Mouse (Mus musculus) heart, embryonic 10.5 days (tissue): ENCODE data around the gene Nutm1. TPM values are rescaled to one million over a fixed set of nuclear protein-coding genes. Genes with fewer than 3 reads are reported as not detected.

Experiments
- DNase-seq: peaks from one replicate; pipeline ENCODE4 v3.0.0-alpha.2; 2017; ENCODE audit warnings: low spot score
- H3K27ac ChIP-seq: fragments of 300-500 bp; sonication (generic); 2 replicates; pipeline ENCODE4 v1.5.1; 2016; ENCODE audit warnings: mild to moderate bottlenecking
- H3K27me3 ChIP-seq: fragments of 300-500 bp; sonication (generic); 2 replicates; pipeline ENCODE4 v1.6.1; 2016; ENCODE audit warnings: mild to moderate bottlenecking; ENCODE audit not compliant: poor library complexity, insufficient read depth, severe bottlenecking
- H3K36me3 ChIP-seq: fragments of 300-500 bp; sonication (generic); 2 replicates; pipeline ENCODE4 v1.6.1; 2016; ENCODE audit warnings: mild to moderate bottlenecking, moderate library complexity
- H3K4me1 ChIP-seq: fragments of 300-500 bp; sonication (generic); 2 replicates; pipeline ENCODE4 v1.6.1; 2016; ENCODE audit warnings: mild to moderate bottlenecking
- H3K4me3 ChIP-seq: fragments of 300-500 bp; sonication (generic); 2 replicates; pipeline ENCODE4 v1.5.1; 2016; ENCODE audit warnings: mild to moderate bottlenecking, moderate library complexity
- H3K9me3 ChIP-seq: fragments of 300-500 bp; sonication (generic); 2 replicates; pipeline ENCODE4 v1.6.1; 2016; ENCODE audit warnings: mild to moderate bottlenecking, moderate library complexity
- WGBS: fragments of 180-500 bp; shearing (Covaris S2); methylation state at CpG from one replicate; pipeline ENCODE4 v1.1.7; 2016; 5-methylcytosine and 5-hydroxymethylcytosine counted together
- polyA plus RNA-seq: library from polyadenylated mRNA; unstranded; fragments of >200 nt; fragmentation: Nextera tagmentation; extraction: Ambion mirVana; gene quantifications from 2 replicates; pipeline ENCODE4 v1.2.1, GENCODE M21; 2016

Gene Nutm1
- polyA plus RNA-seq, 1 experiment from 2014 or later = 0.04 TPM

- Histone ChIP-seq H3K27ac (no peak overlapping the region), H3K4me3 (no peak overlapping the region), H3K36me3 (no peaks in the 10 kb centered on the region), H3K4me1 (no peaks in the 10 kb centered on the region), H3K27me3 (no peaks in the 10 kb centered on the region), H3K9me3 (no peaks in the 10 kb centered on the region)
- no peak for DNase-seq
- WGBS = 7% methylated on average over 1 of the region's 1 CpGs
Measured at GRCm38 (mm10) chr2:112215977-112216376, 43.1 kb downstream of the Nutm1 start.

GRCm38 (mm10) chr2:112210699-112211098 lies 48.4 kb downstream of the Nutm1 start:
- no peaks in the 10 kb centered on the region for H3K36me3 ChIP-seq
- WGBS = 82% methylated on average over 2 of the region's 2 CpGs
- H3K9me3 ChIP-seq = no peaks in the 10 kb centered on the region
- no peak overlapping the region for H3K4me3 ChIP-seq
- H3K4me1 ChIP-seq = no peaks in the 10 kb centered on the region
- H3K27me3 ChIP-seq = no peaks in the 10 kb centered on the region
- no peak for DNase-seq
- no peak overlapping the region for H3K27ac ChIP-seq

- no peaks in the 10 kb centered on the region for H3K9me3 ChIP-seq
- 67% methylated on average over 6 of the region's 6 CpGs for WGBS
- no peaks in the 10 kb centered on the region for H3K4me1 ChIP-seq
- no peak for DNase-seq
- no peak overlapping the region for H3K27ac ChIP-seq
- no peaks in the 10 kb centered on the region for H3K36me3 ChIP-seq
- H3K4me3 ChIP-seq = no peak overlapping the region
- H3K27me3 ChIP-seq = no peaks in the 10 kb centered on the region
Measured at GRCm38 (mm10) chr2:112210142-112210541, 48.9 kb downstream of the Nutm1 start.

GRCm38 (mm10) chr2:112203056-112203455 lies 56.0 kb downstream of the Nutm1 start:
- no peak overlapping the region for H3K27ac ChIP-seq
- WGBS = 76% methylated on average over 6 of the region's 6 CpGs

More at GRCm38 (mm10) chr2:112203056-112203455, 56.0 kb downstream of the Nutm1 start:
- Histone ChIP-seq H3K4me1 (no peaks in the 10 kb centered on the region), H3K4me3 (no peak overlapping the region), H3K9me3 (no peaks in the 10 kb centered on the region), H3K27me3 (no peaks in the 10 kb centered on the region), H3K36me3 (no peaks in the 10 kb centered on the region)
- DNase-seq = no peak

Other genes starting within 250 kb of the Nutm1 start
- not detected in 2 replicates for gene Olfr1310, start 246.6 kb downstream of the Nutm1 start, polyA plus RNA-seq
- not detected in 2 replicates for gene Olfr1311, start 234.9 kb downstream of the Nutm1 start, polyA plus RNA-seq
- not detected in 2 replicates for gene Olfr1312, start 209.1 kb downstream of the Nutm1 start, polyA plus RNA-seq
- gene Olfr1313, start 181.4 kb downstream of the Nutm1 start, polyA plus RNA-seq = not detected in 2 replicates
- not detected in 2 replicates for gene Olfr1314, start 162.5 kb downstream of the Nutm1 start, polyA plus RNA-seq
- gene Olfr1315-ps1, start 143.9 kb downstream of the Nutm1 start, polyA plus RNA-seq = not detected in 2 replicates
- not detected in 2 replicates for gene Olfr1316, start 124.3 kb downstream of the Nutm1 start, polyA plus RNA-seq
- not detected in 2 replicates for gene Olfr1317, start 119.0 kb downstream of the Nutm1 start, polyA plus RNA-seq
- not detected in 2 replicates for gene Olfr1318, start 105.1 kb downstream of the Nutm1 start, polyA plus RNA-seq
- gene Lpcat4, start 19.8 kb downstream of the Nutm1 start, polyA plus RNA-seq = 22.0 and 23.0 TPM in 2 replicates
- gene Nop10, start 2.6 kb upstream of the Nutm1 start, polyA plus RNA-seq = 188 and 206 TPM in 2 replicates
- gene Slc12a6, start 6.5 kb upstream of the Nutm1 start, polyA plus RNA-seq = 9.5 and 10.4 TPM in 2 replicates
- not detected in 2 replicates for gene Gm21985, start 7.0 kb upstream of the Nutm1 start, polyA plus RNA-seq
- gene Emc4, start 108.7 kb upstream of the Nutm1 start, polyA plus RNA-seq = 114 and 134 TPM in 2 replicates
- 27.4 and 36.6 TPM in 2 replicates for gene Katnbl1, start 119.9 kb upstream of the Nutm1 start, polyA plus RNA-seq
- gene Emc7, start 195.7 kb upstream of the Nutm1 start, polyA plus RNA-seq = 16.1 and 18.5 TPM in 2 replicates
- gene Chrm5, start 221.5 kb upstream of the Nutm1 start, polyA plus RNA-seq = not detected in 2 replicates
- 6.5 and 12.5 TPM in 2 replicates for gene Aven, start 233.7 kb upstream of the Nutm1 start, polyA plus RNA-seq